Mouse (Mus musculus) inflammation-experienced regulatory T-cells, adult 6 months (primary cell): Measurements from ENCODE around the gene Celsr1. TPM values are rescaled to one million over a fixed set of nuclear protein-coding genes. Genes with fewer than 3 reads are reported as not detected.

Experiments used
- ATAC-seq: one replicate; pipeline ENCODE4 v1.8.0; 2017
- polyA plus RNA-seq, 3 experiments: library from polyadenylated mRNA; unstranded; fragments of 100-300 nt; shearing (Covaris generic); gene quantifications; one replicate each; pipeline ENCODE4 v1.2.1; 2017

Gene Celsr1
- polyA plus RNA-seq = 1 to 10 TPM; 4.4 to 5.0 (median 4.7) TPM

DNA sequence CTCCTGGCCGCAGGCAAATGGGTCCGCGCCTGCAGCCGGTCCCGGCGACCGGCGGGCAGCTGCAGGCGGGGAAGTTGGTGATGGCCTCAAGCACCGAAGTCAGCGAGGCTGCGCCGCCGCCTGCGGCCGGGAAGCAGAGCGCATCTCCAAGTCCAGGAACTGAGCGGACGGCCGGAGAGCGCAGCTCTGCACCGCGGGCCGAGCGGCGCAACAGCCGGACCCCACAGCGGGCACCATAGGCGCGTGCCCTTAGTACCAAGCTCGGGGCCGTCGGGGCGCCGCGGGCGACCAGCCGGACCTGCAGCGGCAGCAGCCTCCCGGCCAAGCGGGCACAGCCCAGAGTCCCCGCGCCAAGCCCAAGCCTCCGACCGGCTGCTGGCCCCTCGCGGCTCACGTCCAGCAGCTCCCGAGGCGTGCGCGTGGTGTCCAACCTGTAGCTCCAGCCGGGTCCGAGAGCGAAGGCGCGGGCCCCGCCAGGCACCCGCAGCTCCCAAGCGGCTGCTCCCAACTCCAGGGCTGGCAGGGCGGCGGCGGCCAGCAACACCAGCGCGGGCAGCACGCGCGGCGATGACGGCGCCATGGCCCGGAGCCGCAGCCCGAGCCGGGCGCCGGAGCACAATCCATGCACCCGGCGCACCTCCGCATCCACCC is at the start of gene Celsr1:
TSS of gene Celsr1 (minus strand) at position 587 of the 651 bp plus-strand sequence.
- ATAC-seq = peak; percentile 7

DNA sequence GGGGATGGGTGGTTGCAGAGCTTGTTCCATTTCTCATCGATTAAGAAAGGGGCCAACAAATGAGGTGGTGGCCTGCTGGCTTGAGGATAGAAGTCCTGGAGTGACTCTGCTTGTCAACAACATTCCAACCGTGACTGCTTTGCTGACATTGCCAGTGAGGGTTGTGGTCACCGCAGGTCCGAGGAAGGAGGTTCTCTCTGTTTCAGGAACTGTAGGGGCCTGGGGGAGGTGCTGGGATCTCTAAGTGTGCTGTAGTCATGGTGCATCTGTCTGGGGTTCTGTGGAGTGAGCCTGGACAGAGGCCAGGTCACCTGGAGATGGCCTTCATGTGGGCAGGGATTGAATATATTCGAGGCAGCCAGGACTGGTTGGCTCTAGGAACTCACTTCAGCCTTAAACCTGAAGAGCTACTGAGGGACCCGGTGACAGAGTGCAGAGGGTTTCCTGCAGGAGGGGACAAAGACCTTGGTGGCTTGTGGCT is 49.7 kb upstream of the Celsr1 start:
- ATAC-seq = no peak

DNA sequence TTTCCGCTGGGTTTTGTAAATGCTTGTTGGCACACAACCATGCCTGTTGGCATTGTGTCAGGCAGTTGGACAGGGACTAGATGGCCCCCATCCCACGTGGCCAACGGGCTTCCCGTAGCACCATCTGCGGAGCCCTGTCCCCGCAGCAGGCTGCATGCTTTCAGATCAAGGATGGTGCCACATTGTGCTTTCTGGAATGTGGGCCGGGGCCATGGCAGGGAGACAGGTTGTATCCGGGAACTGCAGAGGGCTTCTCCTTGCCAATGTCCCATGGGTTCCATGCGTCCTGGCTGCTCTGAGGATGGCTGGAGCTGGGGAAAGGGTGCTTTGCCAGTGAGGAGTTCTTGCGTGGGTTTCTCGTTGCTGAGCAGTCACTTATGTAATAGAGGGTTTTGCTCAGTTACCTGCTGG is 49.0 kb upstream of the Celsr1 start:
- ATAC-seq = no peak

DNA sequence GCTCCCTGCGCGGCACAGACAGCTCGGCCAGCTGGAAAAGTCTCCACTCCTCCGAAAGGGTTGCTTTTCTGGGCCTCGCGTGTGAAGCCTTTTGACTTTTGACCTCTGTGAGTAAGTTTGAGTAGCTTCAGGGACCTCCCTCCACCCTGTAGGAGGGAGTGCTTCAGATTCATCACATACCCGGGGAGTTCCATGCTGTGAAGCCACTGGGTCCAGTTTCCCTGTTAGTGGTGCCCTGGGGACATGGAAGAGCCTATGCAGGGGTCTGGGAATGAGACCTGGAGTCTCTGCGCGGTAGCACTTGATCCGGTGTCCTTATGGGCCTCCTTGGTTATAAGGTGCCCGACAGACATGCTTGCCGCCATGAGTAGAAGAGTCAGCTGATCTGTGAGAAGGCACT is 48.1 kb upstream of the Celsr1 start:
- ATAC-seq = no peak

DNA sequence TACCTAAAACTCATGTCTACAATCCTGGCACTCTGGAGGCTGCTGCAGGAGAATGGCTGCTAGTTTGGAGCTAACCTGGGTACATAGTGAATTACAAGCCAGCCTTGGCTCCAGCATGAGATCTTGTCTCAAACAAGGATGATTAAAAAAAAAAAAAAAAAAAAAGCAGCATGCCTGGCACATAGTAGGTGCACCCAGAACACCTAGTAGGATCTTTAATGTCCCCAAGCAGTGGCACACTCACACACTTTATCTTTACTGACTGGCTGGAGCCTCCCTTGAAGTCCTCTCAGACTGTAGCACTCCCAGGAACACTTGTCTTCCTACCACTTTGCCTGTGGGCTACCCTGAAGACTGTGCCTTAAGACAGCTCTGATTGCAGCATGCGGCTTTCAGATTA is 46.8 kb upstream of the Celsr1 start:
- no peak for ATAC-seq

DNA sequence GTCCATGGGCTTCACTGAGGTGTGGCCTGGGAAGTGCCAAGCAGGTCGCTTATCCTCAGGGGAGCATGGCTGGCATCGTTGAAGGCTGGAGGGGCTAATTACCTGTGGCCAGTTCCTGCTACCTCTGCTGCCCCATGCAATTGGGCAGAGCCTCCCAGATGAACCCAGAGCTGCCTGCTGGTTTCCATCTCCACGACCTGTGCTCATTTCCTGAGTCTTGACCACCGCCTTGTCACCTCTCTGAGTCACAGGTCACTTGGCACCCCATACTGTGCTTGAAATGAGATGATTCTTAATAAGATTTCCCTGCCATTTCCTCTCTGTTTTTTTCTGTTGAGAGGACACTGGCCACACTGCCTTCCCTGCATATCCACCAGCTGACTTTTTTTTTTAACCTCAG is 46.3 kb upstream of the Celsr1 start:
- no peak for ATAC-seq

DNA sequence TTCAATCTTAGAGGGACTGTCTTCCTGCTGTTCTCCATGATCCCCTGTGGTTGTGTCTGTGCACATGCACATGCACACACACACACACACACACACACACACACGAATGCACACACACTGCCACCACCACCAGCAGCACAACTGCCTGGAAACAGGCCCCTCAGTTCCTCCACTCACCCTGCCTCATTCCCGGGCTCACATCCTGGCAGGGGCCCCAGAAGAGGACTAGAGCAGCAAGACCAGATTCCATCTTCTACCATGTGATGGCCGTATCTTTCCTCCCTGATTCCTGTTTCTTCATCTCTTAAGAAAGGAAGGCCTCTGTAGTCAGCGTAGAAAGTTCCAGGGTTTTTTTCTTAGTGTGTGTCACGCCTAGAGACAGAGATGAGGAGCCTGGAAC is 45.9 kb upstream of the Celsr1 start:
- ATAC-seq = no peak

DNA sequence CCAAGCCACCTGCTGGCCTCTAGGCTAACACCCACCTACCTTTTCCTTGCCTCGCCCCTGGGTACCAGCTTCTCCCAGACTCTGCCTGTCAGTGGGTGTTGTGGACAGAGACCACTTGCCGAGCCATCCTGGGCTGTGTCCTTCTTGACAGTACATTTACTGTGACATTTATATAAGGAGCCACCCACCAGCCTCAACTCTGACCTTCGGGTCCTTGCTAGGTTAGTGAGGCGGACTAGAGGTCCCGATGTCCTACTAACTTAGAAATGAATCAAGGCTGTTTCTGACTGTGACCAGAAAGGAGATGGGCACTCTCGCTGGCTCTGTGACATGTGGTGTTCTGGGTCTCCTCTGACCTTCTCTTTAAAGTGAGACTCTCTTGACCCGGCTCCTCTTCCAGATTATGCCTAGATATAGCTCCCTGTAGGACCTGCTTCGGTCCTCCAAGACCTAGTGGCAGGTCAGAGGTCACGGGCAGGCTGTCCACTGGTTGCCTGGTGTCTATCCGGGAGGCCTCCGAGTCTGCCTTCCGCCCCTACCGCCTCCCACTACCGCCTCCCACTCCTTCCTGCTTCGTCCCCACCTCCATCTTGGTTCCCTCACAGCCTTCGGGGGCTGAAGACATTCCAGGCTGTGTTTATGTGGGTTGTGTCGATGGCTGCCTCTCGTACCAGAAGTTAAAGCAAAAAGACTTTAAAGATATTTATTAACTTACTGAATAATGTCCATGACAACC is 45.1 kb upstream of the Celsr1 start:
- peak; percentile 45 for ATAC-seq

DNA sequence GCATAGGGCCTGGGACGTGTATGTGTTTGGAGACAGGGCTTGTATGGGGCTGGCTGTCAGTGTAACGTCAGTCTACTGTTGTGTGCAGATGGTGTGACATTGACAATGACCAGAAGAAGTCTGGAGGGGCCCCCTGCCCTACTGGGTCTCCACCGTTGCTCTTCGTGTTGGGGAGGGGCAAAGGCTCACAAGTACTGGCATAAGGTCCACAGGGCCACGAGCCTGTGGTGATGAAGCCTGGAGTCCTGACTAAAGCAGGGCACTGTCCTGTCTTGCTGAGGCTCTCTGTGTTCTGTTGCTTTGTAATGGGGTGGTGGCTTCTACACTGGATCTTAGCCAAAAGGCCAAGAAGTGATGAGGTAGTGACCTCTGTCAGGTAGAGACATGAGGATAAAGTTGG is 44.4 kb upstream of the Celsr1 start:
- no peak for ATAC-seq

DNA sequence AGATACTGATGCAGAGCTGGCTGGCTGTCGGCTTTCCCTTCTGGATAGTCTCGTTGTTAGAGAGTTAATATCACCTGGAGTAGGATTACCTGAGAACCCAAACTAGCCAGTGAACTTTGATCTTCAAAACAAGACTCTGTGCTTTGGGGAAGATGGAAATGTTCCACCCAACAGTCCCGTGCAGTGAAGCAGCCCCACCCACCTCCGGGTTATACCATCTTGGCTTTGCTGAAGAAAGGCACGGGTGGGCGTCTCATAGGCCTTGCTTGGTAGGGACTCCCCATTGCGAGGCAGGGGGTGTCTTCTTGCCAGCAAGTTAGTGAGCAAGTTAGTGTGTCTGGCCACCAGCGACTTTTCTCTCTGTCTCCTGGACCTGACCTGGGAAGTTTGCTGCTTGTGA is 42.8 kb upstream of the Celsr1 start:
- peak; percentile 46 for ATAC-seq

DNA sequence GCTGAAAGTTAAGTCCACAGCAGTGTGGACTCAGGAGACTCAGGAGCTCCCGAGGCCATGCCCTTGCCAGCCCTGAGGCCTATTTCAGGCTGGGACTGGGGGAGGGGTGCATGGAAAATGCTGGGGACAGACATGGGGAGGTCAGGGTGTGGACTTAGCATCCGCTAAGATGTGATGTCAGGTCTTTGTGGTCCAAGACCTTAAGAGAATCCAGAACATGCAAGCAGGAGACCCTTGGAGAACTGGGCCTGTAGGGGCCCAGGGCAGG is 42.4 kb upstream of the Celsr1 start:
- no peak for ATAC-seq

DNA sequence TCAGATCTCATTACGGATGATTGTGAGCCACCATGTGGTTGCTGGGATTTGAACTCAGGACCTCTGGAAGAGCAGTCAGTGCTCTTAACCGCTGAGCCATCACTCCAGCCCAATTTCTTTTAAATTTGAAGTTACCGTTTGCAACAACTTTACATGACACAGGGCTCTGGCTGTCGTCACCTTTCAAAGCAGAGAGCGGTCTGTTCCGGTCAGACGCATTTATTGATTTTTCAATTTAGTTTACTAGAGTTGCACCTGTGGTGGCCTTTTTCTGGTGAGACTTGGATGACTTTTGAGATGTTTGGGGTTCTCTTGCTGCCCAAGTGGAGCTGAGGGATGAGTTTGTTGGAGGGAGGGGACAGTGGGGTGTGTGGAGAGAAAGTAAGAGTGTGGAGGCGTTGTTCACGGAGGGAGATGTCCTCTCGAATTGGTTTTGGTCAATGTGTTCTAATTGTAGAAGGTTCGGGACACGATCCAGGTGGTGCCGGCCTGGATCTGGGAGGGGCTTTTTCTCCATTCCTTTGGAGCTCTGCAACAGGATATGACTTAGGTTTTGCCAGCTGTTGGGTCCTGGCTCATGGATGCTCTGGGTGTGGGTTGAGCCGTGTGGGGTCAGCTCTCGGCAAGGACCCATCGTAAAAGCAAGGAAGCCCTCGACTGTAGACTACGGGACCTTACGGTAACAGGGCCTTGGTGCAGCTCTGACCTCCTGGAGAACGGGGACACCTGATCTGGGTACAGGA is 41.9 kb upstream of the Celsr1 start:
- no peak for ATAC-seq

DNA sequence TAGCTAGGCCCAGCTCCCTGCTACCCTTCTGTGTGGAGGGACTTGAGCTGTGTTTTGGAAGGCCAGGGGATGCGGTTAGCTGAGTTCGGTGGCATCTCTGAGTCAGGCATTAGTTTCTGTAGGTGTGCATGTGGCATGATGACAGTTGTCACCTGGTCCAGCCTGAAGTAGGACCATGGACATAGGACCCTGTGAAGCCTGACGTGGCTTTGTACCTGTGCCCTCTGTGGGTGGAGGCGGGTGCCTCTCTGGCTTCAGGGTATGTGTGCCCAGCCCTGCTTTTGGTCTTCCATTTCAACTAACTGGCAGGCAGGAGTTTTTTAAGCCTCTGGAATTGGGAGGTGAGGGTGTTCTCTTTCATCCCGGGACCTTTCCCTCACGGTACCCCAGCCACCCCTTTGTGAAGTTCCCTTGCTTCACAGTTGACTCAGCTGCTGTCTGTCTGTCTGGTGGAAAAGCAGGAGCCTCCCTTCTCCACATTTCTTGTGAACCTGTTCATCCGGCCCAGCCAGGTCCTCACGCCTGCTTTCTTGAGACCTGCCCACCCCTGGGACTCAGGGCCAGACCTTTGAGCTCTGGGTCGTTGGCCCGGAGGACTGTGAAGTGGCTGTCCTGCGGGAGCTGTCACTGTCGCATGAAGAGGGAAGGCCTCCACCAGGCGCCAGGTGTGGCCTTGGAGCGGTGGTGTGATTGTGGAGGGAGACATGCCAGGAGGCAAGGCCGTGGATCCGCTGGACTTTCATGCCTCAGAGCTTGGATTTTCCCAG is 40.8 kb upstream of the Celsr1 start:
- no peak for ATAC-seq

DNA sequence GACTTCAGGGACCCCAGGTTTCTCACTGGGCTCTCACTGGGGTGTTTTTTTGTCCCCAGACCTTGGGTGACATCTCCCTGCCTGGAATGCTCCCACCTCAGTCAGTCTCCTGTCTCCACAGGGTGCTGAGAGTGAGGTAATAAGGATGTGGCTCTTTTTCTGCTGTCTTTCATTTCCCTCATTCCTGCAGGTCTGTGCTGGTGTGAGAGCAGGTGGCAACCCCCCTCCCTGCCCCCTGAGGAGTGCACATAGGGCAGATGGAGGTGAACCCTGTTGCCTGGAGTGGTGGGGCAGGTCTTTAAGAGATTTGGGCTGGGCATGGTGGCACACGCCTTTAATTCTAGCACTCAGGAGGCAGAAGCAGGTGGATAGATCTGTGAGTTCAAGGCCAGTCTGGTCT is 37.6 kb upstream of the Celsr1 start:
- no peak for ATAC-seq

DNA sequence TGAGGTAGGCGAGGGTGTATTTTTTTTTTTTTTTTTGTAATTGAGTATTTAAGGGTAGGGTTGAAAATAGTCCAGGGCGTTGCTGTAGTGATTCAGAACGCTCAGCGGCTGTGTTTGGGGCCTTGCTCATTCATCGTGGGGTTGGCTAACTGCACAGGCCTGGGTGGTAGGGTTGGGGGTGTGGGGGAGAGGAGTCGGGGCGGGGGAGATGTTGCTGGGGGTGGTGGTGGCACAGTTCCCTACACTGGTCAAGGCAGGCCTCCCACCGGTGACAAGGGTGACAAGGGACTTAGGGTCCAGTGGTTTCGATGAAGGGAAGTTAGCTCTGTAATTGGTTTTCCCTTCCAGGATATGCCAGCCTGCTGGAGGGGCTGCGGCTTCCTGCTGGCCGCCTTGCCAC is 36.8 kb upstream of the Celsr1 start:
- ATAC-seq = no peak

DNA sequence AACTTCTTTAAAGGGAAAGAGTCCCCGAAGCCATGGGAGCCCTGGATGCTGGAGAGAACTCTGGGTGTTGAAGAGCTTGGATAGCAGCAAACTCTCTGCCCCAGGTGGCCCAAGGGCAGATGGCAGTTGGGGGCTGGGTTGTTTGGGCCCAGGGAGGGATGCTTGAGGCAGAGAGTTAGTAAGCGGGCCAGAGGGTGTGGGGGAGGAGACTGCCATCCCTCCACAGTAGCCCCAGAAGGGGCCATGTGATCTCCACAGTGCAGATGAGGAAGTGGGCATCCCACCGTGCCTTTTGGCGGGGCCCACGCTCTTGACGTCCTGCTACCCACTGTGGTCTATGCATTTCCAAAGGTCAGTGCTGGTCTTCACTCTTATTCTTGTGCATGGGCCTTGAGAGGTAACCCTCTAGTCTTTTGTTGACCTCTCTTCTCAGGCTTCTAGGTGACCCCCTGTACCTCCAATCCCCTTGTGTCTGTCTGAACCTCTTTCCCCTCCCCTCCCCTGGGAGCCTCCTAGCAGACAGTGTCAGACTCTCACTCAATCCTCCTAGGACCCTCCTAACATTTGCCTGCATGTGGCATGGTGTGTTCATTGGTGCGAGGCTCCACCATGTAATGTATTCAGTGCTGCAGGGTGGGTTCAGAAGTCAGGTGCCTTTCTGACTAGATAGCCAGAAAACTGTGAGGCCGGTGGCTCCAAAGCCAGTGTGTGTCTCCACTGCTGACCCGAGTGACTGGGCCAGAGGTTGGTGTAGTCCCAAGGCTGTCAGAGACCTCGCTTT is 35.6 kb upstream of the Celsr1 start:
- ATAC-seq = no peak

DNA sequence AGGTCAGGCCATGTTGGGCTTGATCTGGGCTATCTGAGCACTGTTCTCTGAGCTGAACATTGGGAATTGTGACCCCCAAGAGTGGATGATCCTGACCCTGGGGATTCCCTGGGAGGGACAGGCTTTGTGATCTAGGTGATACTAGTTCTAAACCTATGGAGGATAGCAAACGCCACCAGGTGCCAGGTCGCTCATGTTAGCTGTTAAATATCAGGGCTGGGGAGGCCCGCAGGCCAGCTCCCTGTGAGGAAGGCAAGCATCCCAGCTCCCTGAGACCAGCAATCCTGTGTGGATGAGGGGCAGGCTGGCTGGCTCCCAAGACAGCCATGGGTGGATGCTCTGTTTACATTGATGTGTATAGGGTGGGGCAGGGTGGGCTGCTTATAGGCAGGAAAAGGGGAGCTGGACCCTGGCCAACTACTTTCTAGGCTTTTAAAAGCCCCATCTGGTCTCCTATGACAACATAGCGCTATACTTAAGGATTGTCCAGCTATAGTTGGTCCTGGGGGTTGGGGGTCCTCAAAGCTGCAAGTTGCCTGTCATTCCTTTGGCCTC is 34.4 kb upstream of the Celsr1 start:
- ATAC-seq = no peak

DNA sequence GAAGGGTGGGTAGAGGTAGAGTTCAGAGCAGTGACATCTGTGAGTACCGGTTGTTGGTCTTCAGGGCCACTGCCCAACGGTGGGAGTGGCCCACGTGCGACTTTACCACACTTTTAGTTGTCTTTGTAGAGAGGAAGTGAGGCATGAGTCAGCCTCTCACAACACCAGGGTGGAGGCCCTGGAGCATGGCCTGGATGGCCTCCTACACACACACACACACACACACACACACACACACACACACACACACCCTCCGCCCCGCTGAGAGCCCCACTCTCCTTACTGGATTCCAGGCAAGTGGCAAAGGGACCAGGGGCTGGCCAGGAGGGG is 34.0 kb upstream of the Celsr1 start:
- peak; percentile 95 for ATAC-seq

DNA sequence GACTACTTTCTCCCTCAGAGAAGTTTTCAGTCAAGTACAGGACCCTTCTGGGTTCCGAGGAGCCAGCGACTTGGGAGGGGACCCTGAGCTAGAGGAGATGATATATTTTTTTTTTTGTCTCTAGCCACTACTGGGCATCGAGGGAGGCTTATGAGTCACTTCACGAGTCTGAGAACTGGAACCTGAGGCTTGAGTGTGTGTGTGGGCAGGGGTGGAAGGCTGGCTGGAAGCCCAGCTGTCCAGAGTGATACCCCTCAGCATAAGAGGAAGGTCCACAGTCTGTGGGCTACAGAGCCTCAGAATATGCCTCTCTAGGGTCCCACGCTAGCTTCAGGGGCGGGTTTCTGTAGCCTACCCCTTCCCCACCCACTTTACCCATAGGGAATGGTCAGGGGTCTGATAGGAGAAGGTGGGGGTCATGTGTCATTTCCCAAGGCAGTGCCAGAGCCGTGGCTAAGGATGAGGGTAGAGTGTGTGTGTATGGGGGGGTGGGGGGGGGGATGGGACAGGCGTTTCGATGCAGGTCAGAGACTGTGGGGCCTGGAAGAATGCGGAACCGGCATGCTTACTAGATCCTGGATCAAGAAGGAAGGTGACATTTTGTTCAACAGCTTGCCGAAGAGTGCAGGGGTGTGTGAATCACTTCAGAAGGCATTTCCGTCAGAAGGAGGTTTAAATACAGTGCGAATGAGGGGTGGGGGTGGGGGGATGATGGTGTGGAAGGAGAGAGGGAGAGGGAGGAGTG is 33.4 kb upstream of the Celsr1 start:
- no peak for ATAC-seq

DNA sequence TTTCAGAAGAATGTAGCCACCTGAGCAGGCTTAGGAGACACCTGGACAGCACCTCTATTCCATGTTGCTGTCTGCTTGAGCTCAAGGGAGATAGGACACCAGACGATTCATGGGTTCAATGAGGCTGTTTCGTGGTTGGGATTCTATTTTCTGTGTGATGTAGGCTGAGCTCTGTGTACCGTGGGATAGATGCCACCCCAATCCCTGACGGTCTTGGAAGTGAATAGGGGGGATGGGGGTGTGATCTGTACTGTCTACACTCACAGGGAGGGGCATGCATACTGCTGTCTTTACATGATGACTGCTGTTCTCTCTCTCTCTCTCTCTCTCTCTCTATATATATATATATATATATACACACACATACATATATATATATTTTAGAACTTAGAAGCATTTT is 31.8 kb upstream of the Celsr1 start:
- ATAC-seq = no peak

DNA sequence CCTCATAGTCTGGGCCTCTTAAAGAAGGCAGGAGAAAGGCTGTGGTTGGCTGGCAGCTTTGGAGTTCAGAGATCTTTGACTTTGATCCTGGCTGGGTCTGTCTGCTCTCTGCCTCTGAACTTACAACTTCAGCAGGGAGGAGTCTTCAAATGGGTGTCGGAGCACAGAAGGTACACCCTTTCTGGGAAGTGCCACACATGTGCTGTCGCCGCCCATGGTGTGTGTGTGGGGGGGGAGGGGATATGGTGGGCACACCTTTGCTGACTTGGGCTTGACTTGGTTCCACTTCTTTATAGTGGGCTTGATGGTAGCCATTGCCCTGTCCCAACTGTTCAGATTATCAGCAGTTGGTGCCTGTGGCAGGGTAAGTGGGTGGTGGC is 31.3 kb upstream of the Celsr1 start:
- ATAC-seq = no peak
